Mouse (Mus musculus) neural tube, embryonic 13.5 days (tissue): ENCODE measurements around the gene Aacs. TPM values are rescaled to one million over a fixed set of nuclear protein-coding genes. Genes with fewer than 3 reads are reported as not detected.
A peak's percentile ranks its signal among the peaks of the same experiment; 100 is the strongest.
"Not testable (repeated sequence)": the region's sequence is repeated elsewhere in the genome, so short reads cannot be mapped to it uniquely, and the experiment has no call there.

Source experiments
- ATAC-seq: fragments of 200-750 bp; cut with Nextera tagmentation; 2 replicates; pipeline ENCODE4 v1.8.0; 2017; ENCODE audit warnings: low read depth, mild to moderate bottlenecking, moderate TSS enrichment, moderate library complexity
- H3K27ac ChIP-seq: fragments of 300-500 bp; sonication (generic); replicated peaks from 2 replicates; pipeline ENCODE4 v1.5.1; 2015; ENCODE audit warnings: moderate library complexity, mild to moderate bottlenecking, inconsistent platforms
- H3K27me3 ChIP-seq: fragments of 300-500 bp; sonication (generic); 2 replicates; pipeline ENCODE4 v1.6.1; 2015; ENCODE audit warnings: mild to moderate bottlenecking, inconsistent platforms
- H3K36me3 ChIP-seq: fragments of 300-500 bp; sonication (generic); 2 replicates; pipeline ENCODE4 v1.6.1; 2015; ENCODE audit warnings: mild to moderate bottlenecking, inconsistent platforms
- H3K4me1 ChIP-seq: fragments of 300-500 bp; sonication (generic); replicated peaks from 2 replicates; pipeline ENCODE4 v1.6.1; 2015; ENCODE audit warnings: inconsistent platforms
- H3K4me2 ChIP-seq: fragments of 300-500 bp; sonication (generic); 2 replicates; pipeline ENCODE4 v1.6.1; 2015; ENCODE audit warnings: inconsistent platforms, mild to moderate bottlenecking, moderate library complexity
- H3K4me3 ChIP-seq: fragments of 300-500 bp; sonication (generic); 2 replicates; pipeline ENCODE4 v1.5.1; 2015; ENCODE audit warnings: mild to moderate bottlenecking, inconsistent platforms
- H3K9ac ChIP-seq: fragments of 300-500 bp; sonication (generic); 2 replicates; pipeline ENCODE4 v1.6.1; 2015; ENCODE audit warnings: moderate library complexity, mild to moderate bottlenecking, inconsistent platforms
- H3K9me3 ChIP-seq: fragments of 300-500 bp; sonication (generic); 2 replicates; pipeline ENCODE4 v1.6.1; 2016; ENCODE audit warnings: inconsistent platforms
- WGBS: fragments of 180-500 bp; shearing (Covaris S2); methylation state at CpG from one replicate; pipeline ENCODE4 v1.1.7; 2015; 5-methylcytosine and 5-hydroxymethylcytosine counted together
- polyA plus RNA-seq: library from polyadenylated mRNA; unstranded; fragments of >200 nt; fragmentation: Nextera tagmentation; extraction: Ambion mirVana; gene quantifications from 2 replicates; pipeline ENCODE4 v1.2.1, GENCODE M21; 2015

Aacs gene
- polyA plus RNA-seq, 1 experiment from 2014 or later: 69.2 TPM

DNA sequence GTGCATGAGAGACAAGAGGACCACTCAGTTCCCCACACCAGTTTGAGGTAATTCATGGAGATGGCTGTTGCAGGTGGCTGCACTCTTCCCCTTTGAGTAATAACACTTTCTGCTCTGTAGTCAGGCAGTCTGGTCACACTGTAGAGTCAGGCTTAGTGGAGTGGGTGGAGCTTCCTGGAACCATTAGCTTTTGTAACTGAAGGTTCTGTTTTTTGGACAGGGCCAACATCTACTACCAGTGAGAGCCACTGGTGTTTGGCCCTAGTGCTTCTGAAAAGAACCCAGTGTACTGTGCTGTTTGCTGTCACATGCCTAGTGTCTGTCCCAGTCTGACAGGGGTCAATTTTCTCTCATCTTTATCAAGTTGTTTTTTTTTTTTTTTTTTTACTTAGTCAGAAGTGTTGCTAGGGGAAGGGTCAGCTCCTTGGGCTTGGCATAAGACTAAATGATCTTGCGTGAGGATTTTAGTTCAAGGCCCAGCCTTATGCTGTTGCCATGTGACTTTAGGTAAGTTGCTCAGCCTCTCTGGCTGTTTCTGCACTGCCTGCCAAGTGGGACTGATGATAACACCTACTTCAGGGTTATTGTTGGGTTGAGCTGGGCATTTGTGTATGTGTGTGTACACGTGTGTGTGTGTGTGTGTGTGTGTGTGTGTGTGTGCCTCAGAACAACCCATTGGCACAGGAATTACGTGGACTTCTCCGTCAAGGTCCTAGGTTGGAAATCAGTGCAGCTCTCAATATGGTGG lies 9.6 kb downstream of the Aacs start:
- peaks cover 50% of the 10 kb centered on the region for H3K36me3 ChIP-seq

GRCm38 (mm10) chr5:125486088-125486487 lies 10.5 kb downstream of the Aacs start:
- no peak overlapping the region for H3K27ac ChIP-seq
- peaks cover 14% of the 10 kb centered on the region for H3K4me1 ChIP-seq
- H3K9ac ChIP-seq: no peak overlapping the region
- no peak for ATAC-seq
- no peaks in the 10 kb centered on the region for H3K27me3 ChIP-seq
- no peak overlapping the region for H3K4me2 ChIP-seq
- 94% methylated on average over 1 of the region's 1 CpGs for WGBS
- H3K4me3 ChIP-seq: no peak overlapping the region
- no peaks in the 10 kb centered on the region for H3K9me3 ChIP-seq
- peaks cover 58% of the 10 kb centered on the region for H3K36me3 ChIP-seq

More for the DNA sequence above, 9.6 kb downstream of the Aacs start:
- ATAC-seq: no peak
- Histone ChIP-seq H3K9me3 (no peaks in the 10 kb centered on the region), H3K4me3 (no peak overlapping the region), H3K9ac (no peak overlapping the region), H3K4me1 (peaks cover 21% of the 10 kb centered on the region), H3K27ac (no peak overlapping the region), H3K27me3 (no peaks in the 10 kb centered on the region), H3K4me2 (no peak overlapping the region)
- WGBS: 95% methylated on average over 4 of the region's 4 CpGs

DNA sequence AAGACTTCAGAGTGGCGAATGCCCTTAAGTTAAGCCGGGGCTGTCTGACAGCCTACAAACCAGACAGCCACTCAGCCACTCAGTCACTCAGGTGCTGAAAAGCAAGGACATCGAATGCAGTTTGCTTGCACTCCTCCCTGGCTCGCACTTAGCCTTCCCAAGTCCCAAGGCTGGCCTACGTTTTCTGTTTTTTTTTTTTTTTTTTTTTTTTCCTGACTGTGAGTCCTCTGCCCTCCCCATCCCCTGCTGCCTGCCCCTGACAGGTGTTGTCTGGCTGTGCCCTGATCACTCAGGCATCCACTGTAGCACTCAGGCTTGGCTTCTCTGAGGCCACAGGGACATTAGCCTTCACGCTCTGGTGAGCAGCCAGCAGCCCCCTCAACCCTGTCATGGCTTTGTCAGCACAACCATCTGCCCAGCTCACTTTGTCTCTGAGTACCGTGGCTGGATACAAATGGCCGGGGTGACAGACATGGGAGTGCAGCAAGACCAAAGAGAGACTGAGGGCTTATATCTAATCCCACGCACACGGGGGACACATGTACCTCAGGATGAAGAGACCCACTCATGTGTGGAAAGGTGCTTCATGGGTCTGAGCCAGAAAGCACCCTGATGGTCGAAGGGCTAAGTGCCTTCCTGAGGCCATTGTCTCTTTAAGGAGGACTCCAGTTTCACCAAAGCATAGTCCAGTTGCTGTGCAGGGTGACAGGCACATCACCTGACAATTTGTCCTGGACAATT lies 11.9 kb downstream of the Aacs start:
- ATAC-seq: peak; percentile 54; the same call in 1 of the 2 replicates

GRCm38 (mm10) chr5:125488116-125488455 lies 12.5 kb downstream of the Aacs start:
- 65% methylated on average over 4 of the region's 4 CpGs for WGBS
- no peak for ATAC-seq
- Histone ChIP-seq H3K4me1 (peaks cover 14% of the 10 kb centered on the region), H3K4me3 (no peak overlapping the region), H3K36me3 (peaks cover 65% of the 10 kb centered on the region), H3K9ac (no peak overlapping the region), H3K27ac (peak overlapping the region; percentile 55), H3K4me2 (no peak overlapping the region), H3K9me3 (no peaks in the 10 kb centered on the region), H3K27me3 (no peaks in the 10 kb centered on the region)

More for the DNA sequence above, 11.9 kb downstream of the Aacs start:
- Histone ChIP-seq H3K9me3 (no peaks in the 10 kb centered on the region), H3K9ac (peak overlapping the region; percentile 22; the same call in 1 of the 2 replicates), H3K27me3 (no peaks in the 10 kb centered on the region), H3K27ac (peak overlapping the region; percentile 55), H3K4me3 (no peak overlapping the region), H3K36me3 (peaks cover 65% of the 10 kb centered on the region), H3K4me1 (peaks cover 14% of the 10 kb centered on the region), H3K4me2 (no peak overlapping the region)
- WGBS: 48% methylated on average over 11 of the region's 11 CpGs

DNA sequence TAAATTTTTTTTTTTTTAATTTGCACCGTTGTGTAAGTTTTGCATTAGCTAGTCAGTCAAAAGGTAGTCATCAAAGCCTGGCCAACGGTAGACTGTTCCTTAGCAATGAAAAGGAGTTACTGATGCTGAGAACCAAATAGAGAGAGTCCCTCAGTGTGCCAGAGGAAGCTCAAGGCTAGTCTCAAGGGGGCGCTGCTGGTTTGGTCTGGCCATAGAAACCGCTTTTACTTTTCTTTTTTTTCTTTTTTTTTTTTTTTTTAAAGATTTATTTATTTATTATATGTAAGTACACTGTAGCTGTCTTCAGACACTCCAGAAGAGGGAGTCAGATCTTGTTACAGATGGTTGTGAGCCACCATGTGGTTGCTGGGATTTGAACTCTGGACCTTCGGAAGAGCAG lies 13.3 kb downstream of the Aacs start:
- not testable (repeated sequence) for H3K4me3 ChIP-seq, H3K4me2 ChIP-seq, H3K27me3 ChIP-seq, H3K27ac ChIP-seq, H3K9me3 ChIP-seq, H3K9ac ChIP-seq, ATAC-seq
- H3K4me1 ChIP-seq: peaks cover 14% of the 10 kb centered on the region
- peaks cover 63% of the 10 kb centered on the region for H3K36me3 ChIP-seq
- 92% methylated on average over 5 of the region's 5 CpGs for WGBS

GRCm38 (mm10) chr5:125491107-125491506 lies 15.5 kb downstream of the Aacs start:
- Histone ChIP-seq H3K4me3 (no peak overlapping the region), H3K9ac (no peak overlapping the region), H3K36me3 (peaks cover 66% of the 10 kb centered on the region), H3K4me2 (no peak overlapping the region), H3K27me3 (no peaks in the 10 kb centered on the region), H3K27ac (no peak overlapping the region), H3K4me1 (peaks cover 14% of the 10 kb centered on the region), H3K9me3 (no peaks in the 10 kb centered on the region)
- 94% methylated on average over 10 of the region's 10 CpGs for WGBS
- ATAC-seq: no peak

DNA sequence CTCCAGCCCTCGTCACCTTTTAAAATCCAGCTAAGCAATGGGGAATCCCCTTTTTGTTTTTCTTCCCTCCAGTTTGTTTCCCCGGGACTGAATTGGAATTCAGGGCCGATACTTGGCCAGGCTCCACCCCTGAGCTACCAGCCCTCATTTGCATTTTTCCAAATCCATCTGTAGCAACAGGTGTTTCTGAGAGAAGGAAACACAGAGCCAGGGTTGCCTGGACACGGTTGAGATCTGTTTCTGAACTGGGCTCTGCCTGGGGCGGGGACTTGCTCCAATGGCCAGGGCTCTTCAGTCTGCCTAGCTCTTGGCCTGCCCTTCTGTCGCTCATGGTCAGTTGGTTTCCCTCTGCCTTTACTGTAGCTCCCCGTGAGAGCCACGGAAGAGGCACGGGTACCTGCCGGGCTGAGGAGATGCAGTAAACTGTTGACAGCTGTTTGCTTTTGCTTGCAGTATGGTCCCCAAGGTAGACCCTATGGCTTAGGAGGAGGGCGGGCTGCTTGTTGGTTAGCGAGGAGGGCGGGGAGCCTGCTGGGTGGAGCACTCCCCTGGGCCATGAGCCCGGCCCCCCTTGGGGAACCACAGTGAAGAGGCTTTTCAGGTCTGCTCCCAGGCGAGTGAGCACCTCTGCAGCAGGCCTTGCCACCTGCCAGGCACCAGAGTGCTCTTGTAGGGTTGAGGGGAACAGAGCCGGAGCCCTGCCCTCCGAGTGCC lies 16.9 kb downstream of the Aacs start:
- Histone ChIP-seq H3K4me3 (no peak overlapping the region), H3K27ac (no peak overlapping the region), H3K9me3 (no peaks in the 10 kb centered on the region), H3K4me2 (no peak overlapping the region), H3K9ac (no peak overlapping the region), H3K36me3 (peaks cover 60% of the 10 kb centered on the region), H3K27me3 (no peaks in the 10 kb centered on the region), H3K4me1 (peaks cover 8% of the 10 kb centered on the region)
- WGBS: 61% methylated on average over 17 of the region's 17 CpGs
- ATAC-seq: no peak

DNA sequence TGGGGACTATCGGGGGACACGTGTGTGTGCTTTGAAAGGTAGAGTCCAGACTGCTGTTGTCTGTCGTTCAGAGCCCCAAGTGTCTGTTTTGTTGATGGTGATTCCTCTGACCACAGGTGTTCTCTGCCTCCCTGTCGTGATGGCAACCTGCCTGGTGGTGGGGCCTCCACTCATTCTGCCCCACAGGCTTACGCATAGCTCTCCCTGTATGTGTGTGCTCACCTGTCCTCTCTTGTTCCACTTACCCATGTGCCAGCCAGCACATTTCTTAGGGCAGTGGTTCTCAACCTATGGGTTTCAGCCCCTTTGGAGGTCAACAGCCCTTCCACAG lies 17.4 kb downstream of the Aacs start:
- Histone ChIP-seq H3K9ac (no peak overlapping the region), H3K27me3 (no peaks in the 10 kb centered on the region), H3K9me3 (no peaks in the 10 kb centered on the region), H3K27ac (no peak overlapping the region), H3K4me2 (no peak overlapping the region), H3K4me3 (no peak overlapping the region), H3K4me1 (peaks cover 2% of the 10 kb centered on the region), H3K36me3 (peaks cover 60% of the 10 kb centered on the region)
- 70% methylated on average over 5 of the region's 5 CpGs for WGBS
- no peak for ATAC-seq

- no peak overlapping the region for H3K9ac ChIP-seq
- H3K36me3 ChIP-seq: peaks cover 53% of the 10 kb centered on the region
Measured at GRCm38 (mm10) chr5:125495655-125496054, 20.0 kb downstream of the Aacs start.

DNA sequence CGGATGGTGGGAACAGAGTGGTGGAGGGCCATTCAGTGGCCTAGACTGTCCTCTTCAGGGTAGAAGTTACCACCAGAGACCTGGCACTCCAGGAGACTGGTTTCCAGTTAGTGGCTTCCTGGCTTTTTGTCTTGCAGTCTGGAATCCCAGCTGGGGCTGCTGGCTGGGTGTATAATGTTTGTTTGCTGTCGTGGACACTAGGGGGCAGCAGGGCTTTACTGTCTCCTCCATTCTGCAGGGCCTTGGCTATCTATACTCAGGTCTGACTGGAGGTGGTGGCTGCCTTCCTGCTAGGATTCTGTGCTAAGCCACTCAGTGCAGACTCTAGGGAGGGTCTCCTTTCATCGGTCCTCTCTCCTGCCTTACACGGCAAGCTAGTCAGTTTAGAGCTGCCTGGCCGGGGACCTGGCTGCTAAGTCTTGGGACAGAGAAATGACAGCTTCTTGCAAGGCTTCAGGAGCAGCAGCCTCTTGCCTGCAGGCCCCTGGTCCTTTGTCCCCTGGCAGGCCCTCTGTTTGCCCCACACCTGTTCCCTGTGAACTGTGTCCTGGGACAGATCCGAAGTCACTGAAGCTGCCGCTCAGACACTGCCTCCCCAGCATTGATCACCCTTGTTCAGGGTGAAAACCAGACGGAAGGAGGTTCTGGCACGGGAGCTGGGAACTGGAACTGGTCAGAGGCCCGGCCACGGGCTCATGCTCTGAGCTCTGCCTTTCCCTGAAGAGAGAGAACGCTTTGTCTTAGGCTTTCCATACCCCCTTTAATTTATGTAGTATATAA lies 22.4 kb downstream of the Aacs start:
- no peaks in the 10 kb centered on the region for H3K27me3 ChIP-seq
- H3K4me1 ChIP-seq: peaks cover 11% of the 10 kb centered on the region
- H3K9ac ChIP-seq: no peak overlapping the region
- H3K9me3 ChIP-seq: no peaks in the 10 kb centered on the region
- peaks cover 42% of the 10 kb centered on the region for H3K36me3 ChIP-seq
- 72% methylated on average over 12 of the region's 12 CpGs for WGBS
- H3K4me2 ChIP-seq: no peak overlapping the region
- no peak overlapping the region for H3K4me3 ChIP-seq
- peak; percentile 65; the same call in 1 of the 2 replicates for ATAC-seq
- H3K27ac ChIP-seq: no peak overlapping the region

More at GRCm38 (mm10) chr5:125495655-125496054, 20.0 kb downstream of the Aacs start:
- no peaks in the 10 kb centered on the region for H3K9me3 ChIP-seq
- H3K27ac ChIP-seq: no peak overlapping the region
- 92% methylated on average over 10 of the region's 10 CpGs for WGBS
- no peak overlapping the region for H3K4me3 ChIP-seq
- ATAC-seq: no peak
- H3K4me2 ChIP-seq: no peak overlapping the region
- no peaks in the 10 kb centered on the region for H3K27me3 ChIP-seq
- no peaks in the 10 kb centered on the region for H3K4me1 ChIP-seq

DNA sequence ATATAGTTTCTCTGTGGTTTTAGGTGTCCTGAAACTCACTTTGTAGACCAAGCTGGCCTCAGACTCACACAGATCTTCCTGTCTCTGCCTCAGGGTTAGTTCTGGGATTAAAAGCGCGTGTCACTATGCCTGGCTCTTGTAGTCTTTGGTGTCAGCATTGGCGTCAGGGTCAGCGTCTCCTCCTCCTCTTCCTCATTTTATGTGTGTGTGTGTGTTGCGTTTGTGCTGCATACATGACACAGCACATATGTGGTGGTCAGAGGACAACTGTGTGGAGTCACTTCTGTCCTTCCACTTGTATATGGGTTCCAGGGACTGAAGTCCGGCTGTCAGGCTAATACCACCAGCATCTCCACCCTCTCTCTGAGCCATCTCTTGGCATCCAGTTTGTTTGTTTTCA lies 25.9 kb downstream of the Aacs start:
- no peak overlapping the region for H3K9ac ChIP-seq
- H3K27me3 ChIP-seq: no peaks in the 10 kb centered on the region
- no peak overlapping the region for H3K27ac ChIP-seq
- 86% methylated on average over 6 of the region's 6 CpGs for WGBS
- no peak overlapping the region for H3K4me2 ChIP-seq
- peaks cover 19% of the 10 kb centered on the region for H3K4me1 ChIP-seq
- ATAC-seq: no peak
- H3K4me3 ChIP-seq: no peak overlapping the region
- H3K36me3 ChIP-seq: peaks cover 29% of the 10 kb centered on the region
- no peaks in the 10 kb centered on the region for H3K9me3 ChIP-seq
